31 mouse cellular contexts compared by ENCODE assay signal in the genomic region with DNA sequence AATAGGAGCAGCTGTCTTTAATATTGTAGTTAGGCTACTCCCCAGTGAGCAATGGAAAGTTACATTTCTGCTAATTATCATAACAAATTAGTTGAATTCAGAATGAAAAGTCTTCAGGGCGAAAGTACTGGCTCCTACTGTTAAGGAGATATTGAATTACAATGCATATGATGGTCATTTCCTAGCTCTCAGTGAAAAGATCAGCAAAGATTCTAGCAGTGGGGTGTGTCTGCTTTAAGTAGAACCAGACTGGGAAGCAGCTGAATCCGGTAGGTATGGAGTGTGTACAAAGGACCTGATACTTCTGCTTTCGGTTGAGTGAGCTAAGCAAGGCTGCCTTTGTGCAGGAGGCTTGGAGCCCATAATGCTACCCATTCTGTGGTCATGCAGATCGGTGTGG. TPM values are rescaled to one million over a fixed set of nuclear protein-coding genes. Genes with fewer than 3 reads are reported as not detected.
A peak's percentile ranks its signal among the peaks of the same experiment; 100 is the strongest.
DNase-seq lines count a peak whose midpoint lies in the region; ATAC-seq lines count a peak whose summit lies in the region.
"Had no signal": no experiment of that assay in that cellular context is flagged by ENCODE, and none has a peak within 500 bp of the region (broad histone marks: within the 10 kb centered on the region; RNA-seq: fewer than 3 reads in every experiment).

No protein-coding gene starts in this region.

- H3K9me3 ChIP-seq in neural tube, embryonic 11.5 days (ENCODE audit: control insufficient read depth, low read length), result no peaks in the 10 kb centered on the region
- no peaks in the 10 kb centered on the region for H3K9me3 ChIP-seq in neural tube, embryonic 15.5 days (replicated peaks)
- H3K9me3 ChIP-seq: forebrain, embryonic 12.5 days; heart, embryonic 13.5 days; midbrain, embryonic 10.5 days had no signal

- ATAC-seq in neural tube, embryonic 11.5 days (ENCODE audit: insufficient read depth, low FRiP score, low TSS enrichment), result no peak
- no peak for ATAC-seq in neural tube, embryonic 15.5 days (ENCODE audit: low FRiP score)
- peak; percentile 51 to 83 for ATAC-seq in hematopoietic stem cell, adult 5-6 weeks (replicated peaks in 1 of 2; ENCODE audit: insufficient read depth in 1 of 2, low FRiP score in 2 of 2, low TSS enrichment in 1 of 2, low read depth in 1 of 2, poor library complexity in 2 of 2, severe bottlenecking in 2 of 2)
- ATAC-seq: Patski had no signal

- no peaks in the 10 kb centered on the region for H3K36me3 ChIP-seq in neural tube, embryonic 11.5 days (ENCODE audit: control insufficient read depth, insufficient read depth, low read length)
- no peaks in the 10 kb centered on the region for H3K36me3 ChIP-seq in neural tube, embryonic 15.5 days
- H3K36me3 ChIP-seq: forebrain, embryonic 12.5 days; heart, embryonic 13.5 days; midbrain, embryonic 10.5 days had no signal

- H3K4me1 ChIP-seq in neural tube, embryonic 11.5 days (ENCODE audit: control insufficient read depth, insufficient read depth, low read length), result no peaks in the 10 kb centered on the region
- no peaks in the 10 kb centered on the region for H3K4me1 ChIP-seq in neural tube, embryonic 15.5 days
- H3K4me1 ChIP-seq: forebrain, embryonic 12.5 days; midbrain, embryonic 10.5 days had no signal

- H3K9ac ChIP-seq in neural tube, embryonic 11.5 days (ENCODE audit: low read length), result no peak overlapping the region
- H3K9ac ChIP-seq in neural tube, embryonic 15.5 days (replicated peaks), result no peak overlapping the region
- H3K9ac ChIP-seq: forebrain, embryonic 12.5 days; heart, embryonic 13.5 days had no signal

- H3K4me3 ChIP-seq in neural tube, embryonic 11.5 days (ENCODE audit: low read depth, low read length), result no peak overlapping the region
- no peak overlapping the region for H3K4me3 ChIP-seq in neural tube, embryonic 15.5 days (replicated peaks)
- H3K4me3 ChIP-seq: forebrain, embryonic 12.5 days; heart, embryonic 13.5 days; midbrain, embryonic 10.5 days had no signal

- no peak overlapping the region for H3K27ac ChIP-seq in neural tube, embryonic 11.5 days (ENCODE audit: low read depth, low read length)
- no peak overlapping the region for H3K27ac ChIP-seq in neural tube, embryonic 15.5 days (replicated peaks)
- H3K27ac ChIP-seq: forebrain, embryonic 12.5 days; heart, embryonic 13.5 days; midbrain, embryonic 10.5 days; stomach, postnatal 0 days had no signal

- H3K4me2 ChIP-seq in neural tube, embryonic 11.5 days (ENCODE audit: low read depth), result no peak overlapping the region
- H3K4me2 ChIP-seq in neural tube, embryonic 15.5 days, result no peak overlapping the region
- H3K4me2 ChIP-seq: forebrain, embryonic 12.5 days; heart, embryonic 13.5 days had no signal

- peak; percentile 10 for DNase-seq in neural tube, embryonic 11.5 days (ENCODE audit: low spot score)
- DNase-seq in embryo, embryonic 10.5 days (ENCODE audit: low spot score), result peak; percentile 38
- DNase-seq in thymus, postnatal 25 days, result no peak
- DNase-seq in layer of hippocampus, postnatal 25 days (ENCODE audit: extremely low spot score in 1 of 2, low spot score in 1 of 2), result no peak
- no peak for DNase-seq in right cerebral cortex, postnatal 10 days (ENCODE audit: low spot score in 2 of 2)
- DNase-seq: adrenal gland, postnatal 36 days; B cell, adult 2 months; cerebellum, adult 18-20 months; cerebellum, postnatal 25 days; heart, adult 18-20 months; kidney, adult 18-20 months; kidney, postnatal 10 days; left cerebral cortex, postnatal 4 days; lung, adult 18-20 months; lung, postnatal 14 days; retina, postnatal 1 day; right cerebral cortex, postnatal 4 days had no signal

- 55% methylated on average over 4 of the region's 4 CpGs for WGBS in neural tube, embryonic 11.5 days
- 46% methylated on average over 4 of the region's 4 CpGs for WGBS in neural tube, embryonic 15.5 days

- no peaks in the 10 kb centered on the region for H3K27me3 ChIP-seq in neural tube, embryonic 11.5 days (ENCODE audit: control insufficient read depth, insufficient read depth, low read length)
- H3K27me3 ChIP-seq in neural tube, embryonic 15.5 days (replicated peaks), result no peaks in the 10 kb centered on the region
- H3K27me3 ChIP-seq: forebrain, embryonic 12.5 days; heart, embryonic 13.5 days had no signal

RNA-seq across cellular contexts. Expression of gene 4933412E24Rik, which starts 32.6 kb away (rescaled TPM):
- not detected in 2 replicates for polyA plus RNA-seq in neural tube, embryonic 11.5 days (2014; fragmentation: Nextera tagmentation; extraction: Ambion mirVana)
- not detected in 2 replicates for polyA plus RNA-seq in neural tube, embryonic 15.5 days (2015; fragmentation: Nextera tagmentation; extraction: Ambion mirVana)
- total RNA-seq in hematopoietic stem cell, adult 5-6 weeks (2017), result not detected in 2 replicates
- not detected for total RNA-seq in layer of hippocampus, postnatal 25 days (2021)
- total RNA-seq: adrenal gland, postnatal 36 days; gastrocnemius, adult 8-10 months; heart, adult 18-20 months; heart, postnatal 25 days; layer of hippocampus, adult 18-20 months; left cerebral cortex, adult 18-20 months; left cerebral cortex, postnatal 4 days; liver, adult 2 months; midbrain, postnatal 0 days had no signal
- polyA plus RNA-seq: forebrain, embryonic 12.5 days; frontal cortex, adult 2 months; heart, embryonic 13.5 days; liver, adult 2 months; midbrain, embryonic 10.5 days; midbrain, postnatal 0 days; Patski; stomach, postnatal 0 days had no signal

Comparison
In these comparisons a context has a peak if more than half of its experiments do, and no peak if none do; other contexts are left out.
1. ATAC-seq: peak in hematopoietic stem cell, adult 5-6 weeks (2 of 2); none in neural tube, embryonic 11.5 days (single experiment) and neural tube, embryonic 15.5 days (single experiment).
2. DNase-seq: peak in neural tube, embryonic 11.5 days (single experiment) and embryo, embryonic 10.5 days (single experiment); none in thymus, postnatal 25 days (single experiment), layer of hippocampus, postnatal 25 days (0 of 2) and right cerebral cortex, postnatal 10 days (0 of 2).